Mouse (Mus musculus) T-helper 1 cell (primary cell): Measurements from ENCODE around the gene Rab40b.
"Not testable (repeated sequence)": the region's sequence is repeated elsewhere in the genome, so short reads cannot be mapped to it uniquely, and the experiment has no call there.

ENCODE experiments used
- in situ Hi-C: fragments of 300-600 bp; cut with MboI, MseI; formaldehyde crosslinking; loops from one replicate; pipeline ENCODE4 v1.15.1; 2025; ENCODE audit warnings: high pct_unique_total_duplicates

Gene Rab40b

GRCm38 (mm10) chr11:121368731-121369130 lies 19.3 kb downstream of the Rab40b start:
- in situ Hi-C loops: no loop called here

GRCm38 (mm10) chr11:121367170-121367707 lies 20.8 kb downstream of the Rab40b start:
- in situ Hi-C loops: no loop called here

GRCm38 (mm10) chr11:121362212-121362611 lies 25.8 kb downstream of the Rab40b start:
- in situ Hi-C loops: no loop called here

- in situ Hi-C loops: no loop called here
These were observed 33.9 kb downstream of the Rab40b start, which contains the start of gene Wdr45b for GRCm38 (mm10) chr11:121354091-121354707. TSS of gene Wdr45b (minus strand) at chr11:121354445.

- in situ Hi-C loops: no loop called here
These were observed 34.5 kb downstream of the Rab40b start for GRCm38 (mm10) chr11:121353326-121354090.

- in situ Hi-C loops: not testable (repeated sequence)
These were observed 39.3 kb downstream of the Rab40b start for GRCm38 (mm10) chr11:121348727-121349126.

- in situ Hi-C loops: no loop called here
These were observed 39.9 kb downstream of the Rab40b start for GRCm38 (mm10) chr11:121348166-121348565.

GRCm38 (mm10) chr11:121347036-121347435 lies 41.0 kb downstream of the Rab40b start:
- in situ Hi-C loops: no loop called here

- in situ Hi-C loops: not testable (repeated sequence)
These were observed 45.6 kb downstream of the Rab40b start for GRCm38 (mm10) chr11:121342423-121342822.

- in situ Hi-C loops: no loop called here
These were observed 47.8 kb downstream of the Rab40b start for GRCm38 (mm10) chr11:121340287-121340686.

- in situ Hi-C loops: no loop called here
These were observed 48.4 kb downstream of the Rab40b start for GRCm38 (mm10) chr11:121339647-121340046.

GRCm38 (mm10) chr11:121331641-121332040 lies 56.4 kb downstream of the Rab40b start:
- in situ Hi-C loops: no loop called here

- in situ Hi-C loops: no loop called here
These were observed 59.4 kb downstream of the Rab40b start for GRCm38 (mm10) chr11:121328619-121329018.

GRCm38 (mm10) chr11:121328206-121328605 lies 59.8 kb downstream of the Rab40b start:
- in situ Hi-C loops: no loop called here

- in situ Hi-C loops: no loop called here
These were observed 61.4 kb downstream of the Rab40b start for GRCm38 (mm10) chr11:121326681-121327080.

- in situ Hi-C loops: no loop called here
These were observed 62.0 kb downstream of the Rab40b start for GRCm38 (mm10) chr11:121326034-121326433.

- in situ Hi-C loops: not testable (repeated sequence)
These were observed 80.3 kb downstream of the Rab40b start for GRCm38 (mm10) chr11:121307712-121308111.

GRCm38 (mm10) chr11:121306608-121307007 lies 81.4 kb downstream of the Rab40b start:
- in situ Hi-C loops: no loop called here
